Mouse (Mus musculus) cortical plate, adult 2 months (tissue): Measurements from ENCODE around the gene Nlgn1.

Source experiments
- CTCF ChIP-seq: fragments of 200-500 bp; IDR thresholded peaks from 2 replicates; pipeline ENCODE4 v1.5.1; 2011; ENCODE audit warnings: mild to moderate bottlenecking, control low read depth, low read length; ENCODE audit not compliant: insufficient read depth; ENCODE audit errors: extremely low read depth
- POLR2A ChIP-seq: fragments of 200-500 bp; IDR thresholded peaks from 2 replicates; pipeline ENCODE4 v1.6.1; 2011; ENCODE audit warnings: mild to moderate bottlenecking, low read length, control low read depth; ENCODE audit not compliant: insufficient read depth; ENCODE audit errors: extremely low read depth

GRCm38 (mm10) chr3:26202702-26203101 lies 129.6 kb downstream of the Nlgn1 start:
- TF ChIP-seq CTCF: no peak
- no peak for TF ChIP-seq POLR2A
